Mouse (Mus musculus): Measurements from ENCODE around the gene Kctd17.

DNA sequence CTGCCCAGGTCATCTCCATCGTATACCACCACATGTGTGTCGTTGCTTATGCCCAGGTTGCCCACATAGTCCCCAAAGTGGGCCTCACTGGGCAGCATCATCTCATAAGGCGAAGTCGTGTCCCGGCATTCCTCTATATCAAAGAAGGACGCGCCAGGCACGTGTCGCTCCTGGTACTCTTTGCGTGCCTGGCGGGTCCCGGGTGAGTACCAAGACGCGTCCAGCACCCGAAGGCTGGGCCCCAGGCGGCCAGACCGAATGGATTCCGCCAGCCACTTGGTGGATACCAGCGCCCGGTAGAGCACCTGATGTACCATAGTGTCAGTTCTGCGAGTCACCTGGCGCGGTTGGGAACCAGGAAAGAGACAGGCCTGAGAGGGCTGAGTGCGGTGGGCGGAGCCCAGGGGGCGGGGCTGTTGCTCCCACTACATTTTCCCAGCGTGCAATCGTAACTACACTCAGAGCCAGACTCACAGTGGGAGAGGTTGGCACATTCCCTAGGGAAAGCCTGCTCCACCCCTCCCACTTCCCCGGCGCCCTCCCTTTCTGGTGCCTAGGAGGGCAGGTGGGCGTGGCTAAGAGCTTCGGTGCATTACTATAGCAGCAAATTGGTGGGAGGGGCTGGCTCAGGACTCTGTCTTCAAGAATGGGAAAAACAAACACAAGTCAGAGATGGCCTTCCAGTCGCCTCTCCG, 22.7 kb upstream of the Kctd17 start, which contains the start of gene Tst:
- TF ChIP-seq GATA1 (IDR thresholded peaks at IDR 0.05; ENCODE audit: borderline replicate concordance, low read length) (no peak), FLI1 (IDR thresholded peaks at IDR 0.05; ENCODE audit: low read length) (no peak)

Measured in megakaryocyte, embryonic 14.5 days (primary cell).